Mouse (Mus musculus): ENCODE data around the gene Pip4k2b.

DNA sequence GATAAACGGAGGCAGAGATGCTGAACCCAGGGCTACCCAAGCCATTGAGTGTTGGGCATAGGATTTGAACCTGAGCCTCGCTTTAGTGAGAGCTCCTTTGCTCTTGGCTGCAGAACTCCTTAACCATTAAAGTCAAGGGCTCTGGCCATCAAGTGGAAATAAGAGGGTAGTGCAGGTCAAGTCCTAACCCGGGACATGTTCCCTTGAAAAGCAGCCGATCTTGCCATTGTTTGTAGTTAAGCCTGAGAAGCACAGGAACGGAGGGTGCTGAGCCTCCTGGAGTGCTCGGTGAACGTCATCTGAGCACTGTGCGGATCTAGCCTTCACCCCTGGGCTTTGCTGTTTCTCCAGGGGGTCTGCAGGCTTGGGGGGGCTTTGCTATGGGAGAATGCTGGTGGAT is 66.7 kb downstream of the Pip4k2b start:
- TF ChIP-seq MXI1 (IDR thresholded peaks at IDR 0.05; ENCODE audit: low read depth, low read length) (no peak), TBP (conservative IDR thresholded peaks at IDR 0.05; ENCODE audit: low read depth, low read length) (no peak), CTCF (conservative IDR thresholded peaks at IDR 0.05 in 1 of 2, IDR thresholded peaks at IDR 0.05 in 1 of 2; ENCODE audit: low read depth in 2 of 2, low read length in 2 of 2) (peak in 1 of 2 experiments; percentile 43; a peak in 2 of 4 replicates)
